Mouse (Mus musculus) embryo, embryonic 10 days (tissue): ENCODE measurements around the gene Tjp2.

Experiments used
- DNase-seq: peaks from one replicate; pipeline ENCODE4 v3.0.0-alpha.2; 2015; ENCODE audit warnings: low spot score

The Tjp2 gene

GRCm38 (mm10) chr19:24054904-24055303 is 169.9 kb downstream of the Tjp2 start:
- DNase-seq = no peak

GRCm38 (mm10) chr19:24054265-24054664 is 170.6 kb downstream of the Tjp2 start:
- no peak for DNase-seq

- no peak for DNase-seq
These were observed 174.3 kb downstream of the Tjp2 start for GRCm38 (mm10) chr19:24050514-24050913.

- no peak for DNase-seq
These were observed 175.5 kb downstream of the Tjp2 start for GRCm38 (mm10) chr19:24049329-24049728.

GRCm38 (mm10) chr19:24046395-24046993 is 178.3 kb downstream of the Tjp2 start:
- DNase-seq = no peak
